Mouse (Mus musculus) gastrocnemius, adult 2 months (tissue): ENCODE data around the gene Vamp1. TPM values are rescaled to one million over a fixed set of nuclear protein-coding genes. Genes with fewer than 3 reads are reported as not detected.

Experiments
- DNase-seq: peaks from one replicate; pipeline ENCODE4 v3.0.0; 2022
- H3K27ac ChIP-seq: fragments of 200-600 bp; 2 replicates; pipeline ENCODE4 v1.8.1; 2022; ENCODE audit warnings: mild to moderate bottlenecking
- H3K4me3 ChIP-seq: fragments of 200-600 bp; 2 replicates; pipeline ENCODE4 v1.8.1; 2022; ENCODE audit warnings: mild to moderate bottlenecking, moderate library complexity
- CTCF ChIP-seq: fragments of 200-600 bp; IDR thresholded peaks from 2 replicates; pipeline ENCODE4 v1.8.1; 2022; ENCODE audit warnings: antibody characterized with exemption, mild to moderate bottlenecking, moderate library complexity
- intact Hi-C: fragments of 180-260 bp; cut with DNase I; formaldehyde crosslinking; loops from one replicate; pipeline ENCODE4 v1.15.1; 2025
- microRNA-seq: library from miRNA; unstranded; fragments of <30 nt; microRNA quantifications from one replicate; pipeline ENCODE4 v1.2.0, GENCODE M21; 2021
- total RNA-seq, 2 experiments: library from RNA; stranded (reverse); gene quantifications; 2 replicates each; pipeline ENCODE4 v1.2.3; 2021

Vamp1 gene
- total RNA-seq, 2 experiments from 2014 or later: 14.3 to 16.0 TPM

GRCm38 (mm10) chr6:125285890-125286289 is 70.5 kb downstream of the Vamp1 start, which contains the start of gene Tuba3a:
TSS of gene Tuba3a (minus strand) at chr6:125286042.
- Histone ChIP-seq H3K27ac (no peak within 1 kb of the TSS), H3K4me3 (no peak within 1 kb of the TSS)
- DNase-seq: no peak
- TF ChIP-seq CTCF: no peak
- intact Hi-C loops: no loop called here

GRCm38 (mm10) chr6:125286944-125287343 is 71.6 kb downstream of the Vamp1 start:
- TF ChIP-seq CTCF: no peak
- intact Hi-C loops: no loop called here
- no peak overlapping the region for H3K27ac ChIP-seq
- no peak overlapping the region for H3K4me3 ChIP-seq
- DNase-seq: no peak

GRCm38 (mm10) chr6:125288730-125289129 is 73.4 kb downstream of the Vamp1 start:
- no peak for TF ChIP-seq CTCF
- Histone ChIP-seq H3K27ac (no peak overlapping the region), H3K4me3 (no peak overlapping the region)
- intact Hi-C loops: no loop called here
- no peak for DNase-seq

- TF ChIP-seq CTCF: no peak
- DNase-seq: no peak
- intact Hi-C loops: no loop called here
These were observed 76.0 kb downstream of the Vamp1 start for GRCm38 (mm10) chr6:125291329-125291728.

GRCm38 (mm10) chr6:125292256-125292655 is 76.9 kb downstream of the Vamp1 start:
- no peak for TF ChIP-seq CTCF
- no peak for DNase-seq
- Histone ChIP-seq H3K27ac (no peak overlapping the region), H3K4me3 (no peak overlapping the region)
- intact Hi-C loops: no loop called here

More at GRCm38 (mm10) chr6:125291329-125291728, 76.0 kb downstream of the Vamp1 start:
- no peak overlapping the region for H3K27ac ChIP-seq
- no peak overlapping the region for H3K4me3 ChIP-seq

- no peak overlapping the region for H3K27ac ChIP-seq
- TF ChIP-seq CTCF: no peak
- no peak overlapping the region for H3K4me3 ChIP-seq
- intact Hi-C loops: no loop called here
- DNase-seq: no peak
These were observed 78.7 kb downstream of the Vamp1 start for GRCm38 (mm10) chr6:125294049-125294448.

Small RNA genes lying within 50 kb of the gene (microRNA-seq; reads per million reads assigned to microRNA genes)
- gene Mir3098 (not detected), gene Mir8113 (not detected)

Other genes with a start within 250 kb of the Vamp1 start
- under 1 TPM; 0.22 to 0.41 TPM for gene Pianp, start 218.9 kb upstream of the Vamp1 start, total RNA-seq
- 10 to 100 TPM; 24.4 to 28.0 TPM for gene Zfp384, start 206.4 kb upstream of the Vamp1 start, total RNA-seq
- 10 to 100 TPM; 26.8 to 28.3 TPM for gene Ing4, start 175.8 kb upstream of the Vamp1 start, total RNA-seq
- gene Acrbp, start 165.9 kb upstream of the Vamp1 start, total RNA-seq: 1 to 10 TPM; 2.4 to 4.5 TPM
- gene Lpar5, start 147.6 kb upstream of the Vamp1 start, total RNA-seq: not detected
- 10 to 100 TPM; 68.8 to 71.2 TPM for gene Chd4, start 119.6 kb upstream of the Vamp1 start, total RNA-seq
- gene Nop2, start 83.6 kb upstream of the Vamp1 start, total RNA-seq: 10 to 100 TPM; 17.9 to 18.1 TPM
- gene Iffo1, start 70.3 kb upstream of the Vamp1 start, total RNA-seq: 1 to 10 TPM; 7.8 to 9.4 TPM
- over 10,000 TPM in 1 of 2 experiments, 1,000 to 10,000 TPM in 1; 9,742 to 11,894 TPM for gene Gapdh, start 49.1 kb upstream of the Vamp1 start, total RNA-seq
- 1 to 10 TPM; 6.5 to 9.8 TPM for gene Ncapd2, start 23.9 kb upstream of the Vamp1 start, total RNA-seq
- 100 to 1,000 TPM; 214 to 262 TPM for gene Mrpl51, start 23.8 kb upstream of the Vamp1 start, total RNA-seq
- 1 to 10 TPM; 2.4 to 2.6 TPM for gene Tapbpl, start 16.3 kb downstream of the Vamp1 start, total RNA-seq
- gene Cd27, start 21.5 kb downstream of the Vamp1 start, total RNA-seq: under 1 TPM; 0.31 to 0.64 TPM
- gene Tuba3a, start 70.5 kb downstream of the Vamp1 start, total RNA-seq: not detected
- 10 to 100 TPM; 20.3 to 21.2 TPM for gene Ltbr, start 98.3 kb downstream of the Vamp1 start, total RNA-seq
- under 1 TPM; 0.10 to 0.14 TPM for gene Scnn1a, start 105.1 kb downstream of the Vamp1 start, total RNA-seq
- 10 to 100 TPM; 25.8 to 26.2 TPM for gene Tnfrsf1a, start 133.8 kb downstream of the Vamp1 start, total RNA-seq
- gene Plekhg6, start 165.2 kb downstream of the Vamp1 start, total RNA-seq: not detected